Mouse (Mus musculus): ENCODE results near the gene Usp39.
A peak's percentile ranks its signal among the peaks of the same experiment; 100 is the strongest.

The Usp39 gene

GRCm38 (mm10) chr6:72354025-72354424 is 9.0 kb upstream of the Usp39 start:
- no peak for DNase-seq (ENCODE audit: low read depth in 2 of 2, low spot score in 2 of 2)

- DNase-seq (ENCODE audit: low read depth in 2 of 2, low spot score in 2 of 2): no peak
Observed at GRCm38 (mm10) chr6:72352636-72353405, 7.8 kb upstream of the Usp39 start.

- DNase-seq (ENCODE audit: low read depth in 2 of 2, low spot score in 2 of 2): no peak
Observed at GRCm38 (mm10) chr6:72350214-72350613, 5.2 kb upstream of the Usp39 start.

GRCm38 (mm10) chr6:72348411-72348810 is 3.4 kb upstream of the Usp39 start:
- DNase-seq (ENCODE audit: low read depth in 2 of 2, low spot score in 2 of 2): no peak

- peak; percentile 60 to 70 for DNase-seq (ENCODE audit: low read depth in 2 of 2, low spot score in 2 of 2)
Observed at GRCm38 (mm10) chr6:72347166-72347941, 2.4 kb upstream of the Usp39 start, which contains the start of gene 0610030E20Rik. 0610030E20Rik (plus strand) TSS chr6:72347317.

GRCm38 (mm10) chr6:72346261-72346660 is 1.3 kb upstream of the Usp39 start:
- DNase-seq (ENCODE audit: low read depth in 2 of 2, low spot score in 2 of 2): no peak

- DNase-seq (ENCODE audit: low read depth in 2 of 2, low spot score in 2 of 2): no peak
Observed at GRCm38 (mm10) chr6:72345633-72346032, 649 bp upstream of the Usp39 start.

GRCm38 (mm10) chr6:72344396-72345073 is 449 bp downstream of the Usp39 start:
- DNase-seq (ENCODE audit: low read depth in 2 of 2, low spot score in 2 of 2): no peak

- DNase-seq (ENCODE audit: low read depth in 2 of 2, low spot score in 2 of 2): no peak
Observed at GRCm38 (mm10) chr6:72340481-72340880, 4.5 kb downstream of the Usp39 start.

- DNase-seq (ENCODE audit: low read depth in 2 of 2, low spot score in 2 of 2): no peak
Observed at GRCm38 (mm10) chr6:72333111-72333510, 11.9 kb downstream of the Usp39 start.

- DNase-seq (ENCODE audit: low read depth in 2 of 2, low spot score in 2 of 2): no peak
Observed at GRCm38 (mm10) chr6:72330133-72330532, 14.9 kb downstream of the Usp39 start.

- no peak for DNase-seq (ENCODE audit: low read depth in 2 of 2, low spot score in 2 of 2)
Observed at GRCm38 (mm10) chr6:72329019-72329418, 16.0 kb downstream of the Usp39 start.

GRCm38 (mm10) chr6:72326274-72326673 is 18.7 kb downstream of the Usp39 start:
- no peak for DNase-seq (ENCODE audit: low read depth in 2 of 2, low spot score in 2 of 2)

GRCm38 (mm10) chr6:72323786-72324508 is 21.0 kb downstream of the Usp39 start:
- no peak for DNase-seq (ENCODE audit: low read depth in 2 of 2, low spot score in 2 of 2)

- no peak for DNase-seq (ENCODE audit: low read depth in 2 of 2, low spot score in 2 of 2)
Observed at GRCm38 (mm10) chr6:72322936-72323335, 22.0 kb downstream of the Usp39 start.

GRCm38 (mm10) chr6:72319019-72319418 is 26.0 kb downstream of the Usp39 start:
- DNase-seq (ENCODE audit: low read depth in 2 of 2, low spot score in 2 of 2): no peak

- no peak for DNase-seq (ENCODE audit: low read depth in 2 of 2, low spot score in 2 of 2)
Observed at GRCm38 (mm10) chr6:72318440-72318839, 26.5 kb downstream of the Usp39 start.

- no peak for DNase-seq (ENCODE audit: low read depth in 2 of 2, low spot score in 2 of 2)
Observed at GRCm38 (mm10) chr6:72316044-72316443, 28.9 kb downstream of the Usp39 start.

- no peak for DNase-seq (ENCODE audit: low read depth in 2 of 2, low spot score in 2 of 2)
Observed at GRCm38 (mm10) chr6:72315384-72315783, 29.6 kb downstream of the Usp39 start.

- no peak for DNase-seq (ENCODE audit: low read depth in 2 of 2, low spot score in 2 of 2)
Observed at GRCm38 (mm10) chr6:72313124-72313867, 31.7 kb downstream of the Usp39 start.

Measured in CD8-positive naive resting alpha-beta T cell, adult 2 months (primary cell).